25 mouse cellular contexts compared by ENCODE assay signal in the genomic region with DNA sequence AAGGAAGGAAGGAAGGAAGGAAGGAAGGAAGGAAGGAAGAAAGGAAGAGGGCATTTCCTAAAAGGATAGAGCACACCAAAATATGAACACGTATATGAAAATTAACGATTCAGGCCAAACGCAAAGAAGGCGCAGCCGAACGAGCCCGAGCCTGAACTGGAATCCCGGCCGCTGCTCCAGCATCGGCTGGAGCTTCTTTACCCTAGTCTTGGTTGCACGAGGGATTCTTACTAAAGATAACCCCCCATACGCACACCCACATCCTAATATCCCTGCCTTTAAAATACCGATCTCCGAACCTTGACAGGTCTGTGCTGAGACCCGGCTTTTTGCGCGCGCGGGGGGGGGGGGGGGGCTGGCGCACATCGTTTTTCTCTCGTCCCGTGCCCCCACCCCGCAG. TPM values are rescaled to one million over a fixed set of nuclear protein-coding genes. Genes with fewer than 3 reads are reported as not detected.
A peak's percentile ranks its signal among the peaks of the same experiment; 100 is the strongest.
DNase-seq lines count a peak whose midpoint lies in the region; ATAC-seq and TF ChIP-seq lines count a peak whose summit lies in the region.
"Had no signal": no experiment of that assay in that cellular context is flagged by ENCODE, and none has a peak within 500 bp of the region (broad histone marks: within the 10 kb centered on the region; RNA-seq: fewer than 3 reads in every experiment).

No protein-coding gene starts in this region.

- H3K9me3 ChIP-seq in heart, postnatal 0 days (replicated peaks; ENCODE audit: control insufficient read depth, low read length): no peaks in the 10 kb centered on the region
- H3K9me3 ChIP-seq in embryonic facial prominence, embryonic 10.5 days: no peaks in the 10 kb centered on the region
- H3K9me3 ChIP-seq in limb, embryonic 11.5 days (ENCODE audit: control insufficient read depth, low read length): no peaks in the 10 kb centered on the region
- H3K9me3 ChIP-seq: heart, embryonic 13.5 days; liver, embryonic 13.5 days; lung, embryonic 15.5 days; midbrain, embryonic 10.5 days; neural tube, embryonic 13.5 days had no signal

- H3K27ac ChIP-seq in heart, postnatal 0 days (ENCODE audit: low read depth): no peak overlapping the region
- H3K27ac ChIP-seq in embryonic facial prominence, embryonic 10.5 days (replicated peaks): peak overlapping the region; percentile 92
- no peak overlapping the region for H3K27ac ChIP-seq in limb, embryonic 11.5 days (replicated peaks; ENCODE audit: low read depth, low read length)
- H3K27ac ChIP-seq: heart, embryonic 13.5 days; liver, embryonic 13.5 days; lung, embryonic 15.5 days; macrophage; midbrain, embryonic 10.5 days; neural tube, embryonic 13.5 days had no signal

- 4% methylated on average over 16 of the region's 24 CpGs for WGBS in heart, postnatal 0 days
- WGBS in embryonic facial prominence, embryonic 10.5 days: 2% methylated on average over 24 of the region's 24 CpGs
- whole genome bisulfite sequencing in limb, embryonic 11.5 days: under 1% methylated on average over 22 of the region's 24 CpGs

- H3K36me3 ChIP-seq in heart, postnatal 0 days (replicated peaks; ENCODE audit: control insufficient read depth, insufficient read depth, low read length): no peaks in the 10 kb centered on the region
- H3K36me3 ChIP-seq in embryonic facial prominence, embryonic 10.5 days (replicated peaks): peaks cover 20% of the 10 kb centered on the region; the same call in 1 of the 2 replicates
- H3K36me3 ChIP-seq in limb, embryonic 11.5 days (ENCODE audit: control insufficient read depth, insufficient read depth, low read length): no peaks in the 10 kb centered on the region
- H3K36me3 ChIP-seq: heart, embryonic 13.5 days; liver, embryonic 13.5 days; lung, embryonic 15.5 days; midbrain, embryonic 10.5 days; neural tube, embryonic 13.5 days had no signal

- peaks cover 98% of the 10 kb centered on the region for H3K27me3 ChIP-seq in heart, postnatal 0 days (ENCODE audit: control insufficient read depth, insufficient read depth, low read length)
- H3K27me3 ChIP-seq in embryonic facial prominence, embryonic 10.5 days (replicated peaks; ENCODE audit: low read depth, poor library complexity, severe bottlenecking): peaks cover 100% of the 10 kb centered on the region
- peaks cover 27% of the 10 kb centered on the region for H3K27me3 ChIP-seq in limb, embryonic 11.5 days (ENCODE audit: control insufficient read depth, insufficient read depth, low read length)

- no peak for ATAC-seq in heart, postnatal 0 days (ENCODE audit: insufficient read depth, low read depth)
- ATAC-seq in limb, embryonic 11.5 days (ENCODE audit: insufficient number of reproducible peaks, low FRiP score, low TSS enrichment, low read depth): no peak

- DNase-seq in embryo, embryonic 10.5 days (ENCODE audit: low spot score): peak; percentile 46
- DNase-seq in embryo, embryonic 10 days (ENCODE audit: low spot score): no peak
- DNase-seq in heart, postnatal 0 days (ENCODE audit: low spot score): no peak
- no peak for DNase-seq in heart, postnatal 4 days
- DNase-seq in embryonic facial prominence, embryonic 10.5 days (ENCODE audit: low spot score): peak; percentile 39
- no peak for DNase-seq in limb, embryonic 11.5 days (ENCODE audit: low spot score)
- DNase-seq in layer of hippocampus, postnatal 25 days (ENCODE audit: extremely low spot score in 1 of 2, low spot score in 1 of 2): no peak
- no peak for DNase-seq in right cerebral cortex, postnatal 25 days
- DNase-seq: layer of hippocampus, postnatal 36 days; liver, embryonic 13.5 days; thymus, adult 18-20 months; thymus, postnatal 4 days had no signal

- no peak for TF ChIP-seq CTCF in heart, postnatal 0 days (IDR thresholded peaks at IDR 0.05; ENCODE audit: low read depth)

- no peak overlapping the region for H3K9ac ChIP-seq in heart, postnatal 0 days (replicated peaks; ENCODE audit: low read depth, low read length)
- H3K9ac ChIP-seq in limb, embryonic 11.5 days (ENCODE audit: low read length): no peak overlapping the region
- H3K9ac ChIP-seq: heart, embryonic 13.5 days; liver, embryonic 13.5 days; lung, embryonic 15.5 days; neural tube, embryonic 13.5 days had no signal

- TF ChIP-seq EP300 in heart, postnatal 0 days (IDR thresholded peaks at IDR 0.05; ENCODE audit: low read depth): no peak

- no peaks in the 10 kb centered on the region for H3K4me1 ChIP-seq in heart, postnatal 0 days (ENCODE audit: control insufficient read depth, insufficient read depth)
- peaks cover 63% of the 10 kb centered on the region for H3K4me1 ChIP-seq in embryonic facial prominence, embryonic 10.5 days
- H3K4me1 ChIP-seq in limb, embryonic 11.5 days (ENCODE audit: control insufficient read depth, insufficient read depth, low read length): peaks cover 37% of the 10 kb centered on the region

- H3K4me2 ChIP-seq in heart, postnatal 0 days (ENCODE audit: low read depth, low read length): no peak overlapping the region
- H3K4me2 ChIP-seq in limb, embryonic 11.5 days (ENCODE audit: low read depth, severe bottlenecking): peak overlapping the region; percentile 85; the same call in 1 of the 2 replicates
- H3K4me2 ChIP-seq: liver, embryonic 13.5 days; lung, embryonic 15.5 days; neural tube, embryonic 13.5 days had no signal

- 0 out of 2 replicates have a peak overlapping the region, but pooled peaks have one; percentile 39 for H3K4me3 ChIP-seq in heart, postnatal 0 days (ENCODE audit: low read depth, low read length)
- H3K4me3 ChIP-seq in embryonic facial prominence, embryonic 10.5 days: peak overlapping the region; percentile 71
- peak overlapping the region; percentile 62; the same call in 1 of the 2 replicates for H3K4me3 ChIP-seq in limb, embryonic 11.5 days (ENCODE audit: low read depth, low read length)
- H3K4me3 ChIP-seq: liver, embryonic 13.5 days; lung, embryonic 15.5 days; neural tube, embryonic 13.5 days had no signal

RNA-seq across cellular contexts. Expression of a gene that starts 2.3 kb away (rescaled TPM):
- not detected in 2 replicates for total RNA-seq in heart, postnatal 0 days (2014; rRNA removed; ENCODE audit: low replicate concordance)
- not detected in 2 replicates for polyA plus RNA-seq in heart, postnatal 0 days (2015; fragmentation: Nextera tagmentation; extraction: Ambion mirVana)
- total RNA-seq in heart, postnatal 4 days (2021): not detected
- polyA plus RNA-seq in embryonic facial prominence, embryonic 10.5 days (2016; fragmentation: Nextera tagmentation; extraction: Ambion mirVana): 41.8 and 43.5 TPM in 2 replicates
- 19.9 and 20.2 TPM in 2 replicates for polyA plus RNA-seq in limb, embryonic 11.5 days (2014; fragmentation: Nextera tagmentation; extraction: Ambion mirVana)
- total RNA-seq in layer of hippocampus, postnatal 25 days (2021): under 1 TPM; 0.33 to 0.47 TPM
- total RNA-seq: adrenal gland, postnatal 10 days; hematopoietic stem cell, adult 5-6 weeks had no signal
- polyA plus RNA-seq: gonadal fat pad, adult 2 months; kidney, adult 2 months; macrophage; neural tube, embryonic 13.5 days; spleen, adult 2 months; stomach, embryonic 14.5 days had no signal

RNA-seq across cellular contexts. Expression of a gene that starts 34.0 kb away (rescaled TPM):
- not detected in 2 replicates for total RNA-seq in heart, postnatal 0 days (2014; rRNA removed; ENCODE audit: low replicate concordance)
- not detected in 2 replicates for polyA plus RNA-seq in heart, postnatal 0 days (2015; fragmentation: Nextera tagmentation; extraction: Ambion mirVana)
- total RNA-seq in heart, postnatal 4 days (2021): not detected
- polyA plus RNA-seq in embryonic facial prominence, embryonic 10.5 days (2016; fragmentation: Nextera tagmentation; extraction: Ambion mirVana): not detected in 2 replicates
- polyA plus RNA-seq in limb, embryonic 11.5 days (2014; fragmentation: Nextera tagmentation; extraction: Ambion mirVana): not detected in 2 replicates
- total RNA-seq in layer of hippocampus, postnatal 25 days (2021): not detected
- total RNA-seq: adrenal gland, postnatal 10 days; hematopoietic stem cell, adult 5-6 weeks; layer of hippocampus, adult 18-20 months; layer of hippocampus, postnatal 36 days; left cerebral cortex, postnatal 25 days had no signal
- polyA plus RNA-seq: gonadal fat pad, adult 2 months; heart, embryonic 13.5 days; kidney, adult 2 months; liver, embryonic 13.5 days; lung, embryonic 15.5 days; macrophage; midbrain, embryonic 10.5 days; neural tube, embryonic 13.5 days; spleen, adult 2 months; stomach, embryonic 14.5 days had no signal

RNA-seq across cellular contexts. Expression of a gene that starts 34.4 kb away (rescaled TPM):
- 35.7 and 49.2 TPM in 2 replicates for total RNA-seq in heart, postnatal 0 days (2014; rRNA removed; ENCODE audit: low replicate concordance)
- 23.5 and 24.0 TPM in 2 replicates for polyA plus RNA-seq in heart, postnatal 0 days (2015; fragmentation: Nextera tagmentation; extraction: Ambion mirVana)
- total RNA-seq in heart, postnatal 4 days (2021): 10 to 100 TPM; 34.8 to 38.0 TPM
- polyA plus RNA-seq in embryonic facial prominence, embryonic 10.5 days (2016; fragmentation: Nextera tagmentation; extraction: Ambion mirVana): 64.9 and 70.0 TPM in 2 replicates
- 76.1 and 78.4 TPM in 2 replicates for polyA plus RNA-seq in limb, embryonic 11.5 days (2014; fragmentation: Nextera tagmentation; extraction: Ambion mirVana)
- 10 to 100 TPM; 69.6 to 71.2 TPM for total RNA-seq in layer of hippocampus, postnatal 25 days (2021)

RNA-seq across cellular contexts. Expression of a gene that starts 42.3 kb away (rescaled TPM):
- total RNA-seq in heart, postnatal 0 days (2014; rRNA removed; ENCODE audit: low replicate concordance): not detected in 2 replicates
- polyA plus RNA-seq in heart, postnatal 0 days (2015; fragmentation: Nextera tagmentation; extraction: Ambion mirVana): not detected in 2 replicates
- total RNA-seq in heart, postnatal 4 days (2021): not detected
- polyA plus RNA-seq in embryonic facial prominence, embryonic 10.5 days (2016; fragmentation: Nextera tagmentation; extraction: Ambion mirVana): 0.41 and 0.70 TPM in 2 replicates
- 0.17 and 0.23 TPM in 2 replicates for polyA plus RNA-seq in limb, embryonic 11.5 days (2014; fragmentation: Nextera tagmentation; extraction: Ambion mirVana)
- not detected for total RNA-seq in layer of hippocampus, postnatal 25 days (2021)
- total RNA-seq: adrenal gland, postnatal 10 days; hematopoietic stem cell, adult 5-6 weeks; layer of hippocampus, adult 18-20 months; layer of hippocampus, postnatal 36 days had no signal
- polyA plus RNA-seq: heart, embryonic 13.5 days; liver, embryonic 13.5 days; lung, embryonic 15.5 days; macrophage; midbrain, embryonic 10.5 days; neural tube, embryonic 13.5 days; spleen, adult 2 months; stomach, embryonic 14.5 days had no signal

Comparison
In these comparisons a context has a peak if more than half of its experiments do, and no peak if none do; other contexts are left out.
1. DNase-seq: peak in embryo, embryonic 10.5 days (single experiment) and embryonic facial prominence, embryonic 10.5 days (single experiment); none in embryo, embryonic 10 days (single experiment), heart, postnatal 0 days (single experiment), heart, postnatal 4 days (single experiment), limb, embryonic 11.5 days (single experiment), layer of hippocampus, postnatal 25 days (0 of 2) and right cerebral cortex, postnatal 25 days (single experiment).
2. Peak in every context shown above with its lines, with median percentiles within 50 percentile points of each other: H3K4me3 ChIP-seq.